Mouse (Mus musculus) frontal cortex, postnatal 14 days (tissue): ENCODE measurements around the gene Eif4g1.

Experiments
- DNase-seq, 2 experiments: peaks; one replicate each; pipeline ENCODE4 v3.0.0; 2022; ENCODE audit warnings: low spot score in 2 of 2

Gene Eif4g1

GRCm38 (mm10) chr16:20672965-20673705, 5.0 kb downstream of the Eif4g1 start:
- DNase-seq = peak; percentile 20 to 25

DNA sequence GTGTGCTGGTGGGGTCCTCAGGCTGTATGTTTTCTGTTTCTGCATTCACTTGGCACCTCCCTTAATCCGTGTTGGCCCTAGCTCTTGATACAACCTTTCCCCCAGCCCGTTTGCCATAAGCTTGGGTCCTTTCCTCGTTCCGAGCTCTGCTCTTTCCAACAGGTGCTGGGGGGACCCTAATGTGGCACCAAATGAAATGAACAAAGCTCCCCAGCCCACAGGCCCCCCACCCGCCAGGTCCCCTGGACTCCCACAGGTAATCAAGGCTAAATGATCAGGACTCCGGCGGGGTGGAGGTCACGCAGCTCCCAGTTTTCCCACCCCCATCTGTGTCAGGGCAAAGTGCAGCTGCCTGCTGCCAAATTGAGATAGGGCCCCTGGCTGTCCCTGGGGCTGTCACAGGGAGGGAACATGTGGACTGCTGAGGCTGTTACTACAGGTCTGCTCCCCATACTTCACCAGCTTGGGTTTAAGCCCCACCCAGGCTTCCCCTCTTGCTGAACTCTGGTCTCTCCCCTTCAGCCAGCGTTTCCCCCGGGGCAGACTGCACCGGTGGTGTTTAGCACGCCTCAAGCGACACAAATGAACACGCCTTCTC, 5.7 kb downstream of the Eif4g1 start:
- no peak for DNase-seq

GRCm38 (mm10) chr16:20675213-20675612, 7.1 kb downstream of the Eif4g1 start:
- DNase-seq = no peak

GRCm38 (mm10) chr16:20676702-20677101, 8.6 kb downstream of the Eif4g1 start:
- DNase-seq = no peak

- no peak for DNase-seq
Observed at GRCm38 (mm10) chr16:20677380-20677779, 9.3 kb downstream of the Eif4g1 start.

DNA sequence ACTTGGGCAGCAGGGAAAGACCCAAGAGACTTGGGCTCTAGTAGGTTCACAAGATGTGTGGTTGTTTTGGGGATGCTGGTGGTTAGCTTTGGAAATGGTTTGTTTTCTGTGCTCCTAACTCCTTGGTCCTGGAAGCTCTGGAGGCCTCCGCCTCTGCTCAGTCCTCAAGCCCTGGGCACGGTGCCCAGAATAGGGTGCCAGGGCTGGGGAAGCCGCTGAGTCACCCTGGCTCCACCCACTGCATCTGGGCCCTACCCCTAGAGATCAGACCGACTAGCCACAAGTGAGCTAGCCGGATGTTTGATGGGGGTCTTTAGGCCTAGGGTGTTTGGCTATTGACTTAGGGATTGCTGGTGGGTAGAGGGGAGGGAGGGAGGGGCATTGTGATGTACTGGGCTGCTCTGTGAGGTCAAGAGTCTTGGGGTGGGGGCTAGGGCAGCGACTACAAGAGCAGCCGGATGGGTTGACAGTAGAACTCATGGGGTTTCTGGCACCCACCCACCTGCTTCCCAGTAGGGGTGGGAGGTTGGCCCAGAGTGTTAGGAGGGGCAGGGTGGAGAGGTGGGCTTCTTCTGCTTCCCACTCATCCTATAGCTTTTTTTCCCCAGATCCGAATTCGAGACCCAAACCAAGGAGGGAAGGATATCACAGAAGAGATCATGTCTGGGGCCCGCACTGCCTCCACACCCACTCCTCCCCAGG, 10.0 kb downstream of the Eif4g1 start:
- peak; percentile 39 to 41 for DNase-seq

- DNase-seq = no peak
Observed at GRCm38 (mm10) chr16:20690774-20691173, 22.7 kb downstream of the Eif4g1 start.

DNA sequence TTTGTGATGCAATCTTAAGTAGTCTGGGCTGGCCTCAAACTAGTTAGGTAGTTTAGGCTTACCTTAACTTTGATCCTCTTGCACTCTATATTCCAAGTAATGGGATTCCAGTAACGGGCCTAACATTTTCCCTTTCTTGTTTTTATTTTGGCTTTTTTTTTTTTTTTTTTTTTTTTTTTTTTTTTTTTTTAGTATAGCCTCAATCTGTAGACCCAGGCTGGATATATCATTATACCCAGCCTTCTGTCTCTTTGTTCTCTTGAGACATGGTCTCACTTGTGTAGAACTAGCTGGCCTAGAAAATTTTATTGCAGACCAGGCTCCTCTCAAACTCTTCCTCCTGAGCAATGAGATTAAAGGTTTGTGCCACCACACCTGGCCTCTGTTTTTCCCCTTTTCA, 23.5 kb downstream of the Eif4g1 start:
- DNase-seq = no peak

- peak; percentile 10 to 31 for DNase-seq
Observed at GRCm38 (mm10) chr16:20692241-20692965, 24.3 kb downstream of the Eif4g1 start.

DNA sequence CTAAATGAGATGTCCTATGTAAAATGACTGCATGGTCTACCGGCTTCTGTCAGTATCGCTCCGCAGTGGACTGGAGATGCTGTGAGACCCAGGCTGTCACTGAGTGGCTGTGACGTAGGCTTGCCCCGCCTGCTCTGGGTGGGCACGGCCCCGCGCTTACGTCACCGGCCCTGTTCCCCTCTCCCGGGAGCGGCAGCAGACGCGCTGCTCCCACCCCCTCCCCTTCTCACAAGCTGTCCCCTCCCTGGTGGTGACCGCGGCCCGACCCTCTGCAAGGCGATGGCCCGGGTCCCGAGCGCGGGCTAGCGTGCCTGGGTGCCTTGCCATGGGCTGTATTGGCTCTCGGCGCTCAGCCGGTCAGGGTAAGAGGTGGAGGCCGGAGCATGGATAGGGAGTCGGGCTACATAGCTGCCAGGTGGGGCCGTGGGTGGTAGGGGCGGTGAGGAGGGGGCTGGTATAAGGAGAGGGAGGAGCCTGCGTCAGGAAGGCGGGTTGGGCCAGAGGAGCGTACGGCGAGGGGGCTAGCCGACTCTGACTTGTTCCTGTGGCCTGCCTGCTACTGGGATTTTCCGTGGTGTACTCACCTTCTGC, 25.1 kb downstream of the Eif4g1 start, which contains the start of gene Fam131a:
Gene Fam131a, plus strand, starts transcription at position 131 of the 591 bp plus-strand sequence.
- peak; percentile 90 to 92 for DNase-seq

GRCm38 (mm10) chr16:20694781-20695180, 26.7 kb downstream of the Eif4g1 start:
- DNase-seq = peak; percentile 69 to 75

GRCm38 (mm10) chr16:20695622-20696323, 27.7 kb downstream of the Eif4g1 start:
- DNase-seq = peak; percentile 97 to 98

- no peak for DNase-seq
Observed at GRCm38 (mm10) chr16:20699266-20699665, 31.2 kb downstream of the Eif4g1 start.

DNA sequence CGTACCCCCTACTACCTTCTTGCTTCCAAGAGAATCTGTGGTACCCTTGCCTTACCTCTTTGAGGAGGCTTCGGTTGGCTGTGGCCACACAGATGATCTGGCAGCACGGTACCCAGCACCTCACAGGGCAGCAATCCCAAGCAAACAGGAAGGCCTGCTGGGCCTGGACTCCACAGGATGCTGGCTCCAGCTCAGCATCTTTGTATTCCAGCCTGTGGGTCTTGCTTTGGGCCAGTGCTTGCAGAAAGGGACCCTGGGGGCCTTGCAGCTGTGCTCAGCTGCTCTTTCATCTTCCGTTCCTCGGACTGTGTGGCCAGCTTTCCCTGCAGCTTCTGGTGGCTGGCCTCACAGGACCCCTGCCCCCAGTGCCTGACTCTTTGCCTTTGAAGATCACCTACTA, 31.9 kb downstream of the Eif4g1 start:
- no peak for DNase-seq

GRCm38 (mm10) chr16:20701316-20701715, 33.2 kb downstream of the Eif4g1 start:
- DNase-seq = no peak

- no peak for DNase-seq
Observed at GRCm38 (mm10) chr16:20701729-20702521, 33.8 kb downstream of the Eif4g1 start.

DNA sequence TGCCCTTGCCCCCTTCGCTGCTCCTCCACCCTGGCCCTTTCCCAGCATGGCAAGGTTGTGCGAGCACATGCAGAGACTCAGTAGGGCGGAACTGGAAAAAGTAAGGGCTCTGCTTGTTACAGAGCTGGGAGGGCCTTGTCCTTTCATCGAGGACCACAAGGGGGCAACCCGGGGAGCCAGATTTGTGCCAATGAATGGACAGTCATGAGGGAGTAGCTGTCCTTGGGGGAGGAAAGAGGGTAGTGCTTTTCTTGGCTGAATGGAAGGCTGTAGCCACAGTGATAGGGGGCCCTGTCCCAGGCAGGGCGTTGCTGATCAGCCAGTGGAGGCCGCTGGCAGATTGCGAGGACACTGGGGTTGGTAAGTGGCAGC, 34.4 kb downstream of the Eif4g1 start:
- DNase-seq = peak in 1 of 2 experiments; percentile 77

GRCm38 (mm10) chr16:20703071-20703470, 35.0 kb downstream of the Eif4g1 start:
- DNase-seq = peak in 1 of 2 experiments; percentile 20

DNA sequence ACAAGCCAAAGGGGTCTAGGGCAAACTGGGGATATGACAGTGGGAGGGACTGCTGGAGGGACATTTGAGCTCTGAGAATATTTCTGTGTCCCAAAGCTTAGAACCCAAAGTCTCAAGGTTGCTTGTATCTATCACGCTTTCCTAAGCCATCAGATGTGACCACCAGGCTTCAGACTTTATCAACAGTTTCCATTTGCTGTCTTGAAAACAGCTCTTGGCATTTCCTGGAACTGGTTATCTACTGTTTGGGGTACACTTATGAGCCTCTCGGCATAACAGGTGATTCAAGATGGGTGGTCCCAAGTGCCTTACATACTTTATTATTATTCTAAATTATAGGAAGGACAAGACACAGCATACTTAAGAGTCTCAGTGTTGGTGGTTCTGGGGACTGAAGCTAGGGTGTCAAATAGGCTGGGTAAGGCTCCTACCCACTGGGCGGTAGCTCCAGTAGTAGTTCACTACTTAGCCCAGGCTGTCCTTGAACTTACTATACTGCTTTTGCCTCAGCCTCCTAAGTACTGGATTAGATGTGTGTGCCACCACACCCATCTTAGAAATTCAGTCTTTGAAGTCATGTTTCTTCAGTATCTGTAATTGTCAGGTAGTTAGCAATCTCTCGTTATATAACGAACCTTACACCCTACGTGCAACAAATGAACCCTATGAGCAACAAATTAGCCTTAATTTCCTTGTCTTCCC, 35.7 kb downstream of the Eif4g1 start:
- no peak for DNase-seq

- peak in 1 of 2 experiments; percentile 14 for DNase-seq
Observed at GRCm38 (mm10) chr16:20705786-20706185, 37.7 kb downstream of the Eif4g1 start.
